Mouse (Mus musculus) hindbrain, embryonic 12.5 days (tissue): Measurements from ENCODE around the gene Ncoa1. TPM values are rescaled to one million over a fixed set of nuclear protein-coding genes. Genes with fewer than 3 reads are reported as not detected.
"Not testable (repeated sequence)": the region's sequence is repeated elsewhere in the genome, so short reads cannot be mapped to it uniquely, and the experiment has no call there.

Experiments
- ATAC-seq: fragments of 200-750 bp; cut with Nextera tagmentation; 2 replicates; pipeline ENCODE4 v1.8.0; 2017; ENCODE audit warnings: moderate TSS enrichment; ENCODE audit not compliant: low FRiP score
- H3K27ac ChIP-seq: fragments of 300-500 bp; sonication (generic); 2 replicates; pipeline ENCODE4 v1.5.1; 2016; ENCODE audit warnings: mild to moderate bottlenecking
- H3K27me3 ChIP-seq: fragments of 300-500 bp; sonication (generic); 2 replicates; pipeline ENCODE4 v1.6.1; 2016; ENCODE audit warnings: mild to moderate bottlenecking
- H3K36me3 ChIP-seq: fragments of 300-500 bp; sonication (generic); 2 replicates; pipeline ENCODE4 v1.6.1; 2016; ENCODE audit warnings: mild to moderate bottlenecking
- H3K4me1 ChIP-seq: fragments of 300-500 bp; sonication (generic); 2 replicates; pipeline ENCODE4 v1.6.1; 2016
- H3K4me2 ChIP-seq: fragments of 300-500 bp; sonication (generic); replicated peaks from 2 replicates; pipeline ENCODE4 v1.6.1; 2016; ENCODE audit warnings: mild to moderate bottlenecking
- H3K4me3 ChIP-seq: fragments of 300-500 bp; sonication (generic); 2 replicates; pipeline ENCODE4 v1.5.1; 2016; ENCODE audit warnings: mild to moderate bottlenecking
- H3K9ac ChIP-seq: fragments of 300-500 bp; sonication (generic); 2 replicates; pipeline ENCODE4 v1.6.1; 2016; ENCODE audit warnings: mild to moderate bottlenecking, moderate library complexity
- H3K9me3 ChIP-seq: fragments of 300-500 bp; sonication (generic); replicated peaks from 2 replicates; pipeline ENCODE4 v1.6.1; 2016; ENCODE audit warnings: mild to moderate bottlenecking
- WGBS: fragments of 180-500 bp; shearing (Covaris S2); methylation state at CpG from one replicate; pipeline ENCODE4 v1.1.7; 2016; 5-methylcytosine and 5-hydroxymethylcytosine counted together
- polyA plus RNA-seq: library from polyadenylated mRNA; unstranded; fragments of >200 nt; fragmentation: Nextera tagmentation; extraction: Ambion mirVana; gene quantifications from 2 replicates; pipeline ENCODE4 v1.2.1, GENCODE M21; 2016

Ncoa1 gene
- polyA plus RNA-seq, 1 experiment from 2014 or later: 9.9 TPM

DNA sequence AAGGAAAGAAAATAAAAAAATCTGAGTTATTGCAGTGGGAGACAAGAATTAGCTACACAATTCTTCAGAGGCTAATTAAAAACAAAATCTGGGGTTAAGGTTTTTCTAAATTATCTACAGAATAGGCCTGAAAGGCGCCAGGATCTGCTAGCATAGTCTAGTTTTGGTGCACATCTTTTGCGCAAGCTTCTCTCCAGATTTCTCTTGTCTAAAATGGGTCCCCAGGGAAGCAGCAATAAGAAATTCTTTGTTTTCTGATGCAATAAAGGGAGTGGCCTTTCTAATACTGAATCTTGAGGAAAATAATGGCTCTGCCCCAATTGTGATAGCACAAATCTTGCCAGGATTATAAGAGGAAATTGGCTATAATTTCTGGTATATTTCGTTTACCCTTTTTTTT is 93.9 kb downstream of the Ncoa1 start:
- Histone ChIP-seq H3K36me3 (no peaks in the 10 kb centered on the region), H3K27me3 (no peaks in the 10 kb centered on the region), H3K4me3 (no peak overlapping the region), H3K9ac (no peak overlapping the region), H3K4me2 (no peak overlapping the region), H3K27ac (no peak overlapping the region), H3K4me1 (no peaks in the 10 kb centered on the region), H3K9me3 (no peaks in the 10 kb centered on the region)
- no peak for ATAC-seq
- WGBS: 89% methylated on average over 3 of the region's 3 CpGs

DNA sequence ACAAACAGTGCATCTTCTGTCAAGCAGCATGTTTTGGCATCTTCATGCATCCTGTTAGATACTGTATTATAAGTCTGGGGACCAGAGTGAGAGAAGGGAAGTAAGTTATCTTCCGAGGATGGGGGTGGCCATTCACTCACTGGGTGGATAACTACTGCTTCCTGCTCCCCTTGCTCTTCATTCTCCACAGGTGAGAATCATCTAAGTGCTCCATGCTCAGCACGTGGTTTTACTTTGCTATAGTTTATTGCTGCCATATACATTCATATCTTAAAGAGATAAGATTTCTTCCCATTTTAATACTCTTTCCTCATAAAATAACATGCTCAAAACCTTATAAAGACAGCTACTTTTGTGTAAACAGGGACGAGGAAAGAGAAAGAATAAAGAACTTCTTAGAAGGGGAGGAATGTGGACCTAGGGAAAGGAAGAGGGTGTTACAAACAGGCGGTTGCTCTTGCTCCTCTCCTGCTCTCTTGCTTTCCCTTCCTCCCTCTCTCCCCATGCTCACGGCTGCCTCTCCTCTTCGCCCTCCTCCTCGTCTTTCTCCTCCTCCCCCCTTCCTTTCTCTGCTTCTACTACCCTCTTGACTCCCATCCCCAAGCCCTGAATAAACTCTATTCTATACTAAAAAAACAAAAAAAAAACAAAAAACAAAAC is 97.6 kb downstream of the Ncoa1 start:
- H3K9ac ChIP-seq: no peak overlapping the region
- no peak for ATAC-seq
- H3K27ac ChIP-seq: no peak overlapping the region
- no peaks in the 10 kb centered on the region for H3K27me3 ChIP-seq
- H3K36me3 ChIP-seq: no peaks in the 10 kb centered on the region
- H3K9me3 ChIP-seq: no peaks in the 10 kb centered on the region
- 51% methylated on average over 7 of the region's 7 CpGs for WGBS
- H3K4me1 ChIP-seq: peaks cover 12% of the 10 kb centered on the region
- H3K4me2 ChIP-seq: no peak overlapping the region
- H3K4me3 ChIP-seq: no peak overlapping the region

DNA sequence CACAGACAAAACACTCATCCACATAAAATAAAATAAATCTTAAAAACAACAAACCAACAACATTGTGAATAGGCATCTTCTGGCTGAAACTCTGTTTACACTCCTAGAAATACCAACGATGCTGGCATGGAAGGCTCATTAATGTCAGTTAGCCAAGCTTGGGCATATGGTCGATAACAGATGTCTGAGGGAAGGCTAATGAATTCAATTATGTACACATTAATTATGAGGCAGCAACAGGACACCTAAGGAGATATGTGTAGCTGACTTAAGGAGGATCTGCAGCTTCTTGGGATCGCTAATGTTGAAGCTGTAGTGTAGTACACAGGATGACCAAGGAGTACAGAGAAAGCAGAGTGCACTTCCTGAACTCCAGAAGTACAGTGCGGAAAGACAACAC is 100.5 kb downstream of the Ncoa1 start:
- Histone ChIP-seq H3K4me2 (no peak overlapping the region), H3K9ac (no peak overlapping the region), H3K4me3 (no peak overlapping the region), H3K27me3 (no peaks in the 10 kb centered on the region), H3K9me3 (no peaks in the 10 kb centered on the region), H3K27ac (no peak overlapping the region), H3K4me1 (peaks cover 12% of the 10 kb centered on the region), H3K36me3 (no peaks in the 10 kb centered on the region)
- no peak for ATAC-seq
- 74% methylated on average over 4 of the region's 4 CpGs for WGBS

DNA sequence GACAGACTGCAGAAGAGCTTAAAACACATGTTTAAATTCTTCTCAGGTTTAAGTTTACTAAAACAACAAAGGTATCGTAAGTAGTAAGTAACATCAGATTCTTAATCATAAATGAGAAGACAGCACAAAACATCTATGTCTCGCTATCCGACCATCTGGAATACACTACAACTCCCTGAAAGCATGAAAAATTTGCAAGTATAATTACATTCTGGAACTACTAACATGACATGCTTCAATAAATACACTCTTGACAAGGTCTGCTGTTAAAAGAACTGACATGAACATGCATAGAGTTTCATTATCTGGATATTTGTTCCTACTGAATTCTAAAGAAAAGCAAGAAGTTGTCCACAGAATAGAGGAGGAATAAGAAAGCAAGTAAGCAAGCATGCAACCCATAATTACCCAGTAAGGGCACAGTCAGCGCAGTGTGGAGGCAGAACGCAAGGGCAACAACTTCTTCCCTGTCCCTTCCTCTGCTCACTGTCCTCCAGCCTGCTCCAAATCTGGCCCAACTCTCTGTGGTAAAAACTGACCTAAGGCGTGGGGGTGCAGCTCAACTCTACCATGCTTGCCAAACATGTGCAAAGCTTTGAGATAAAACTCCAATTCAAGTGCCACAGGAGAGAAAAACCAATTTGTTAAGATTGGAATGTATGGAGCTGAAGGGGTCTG is 102.0 kb downstream of the Ncoa1 start:
- no peaks in the 10 kb centered on the region for H3K9me3 ChIP-seq
- no peaks in the 10 kb centered on the region for H3K36me3 ChIP-seq
- H3K27me3 ChIP-seq: no peaks in the 10 kb centered on the region
- WGBS: 60% methylated on average over 6 of the region's 6 CpGs
- H3K27ac ChIP-seq: no peak overlapping the region
- no peak for ATAC-seq
- H3K4me3 ChIP-seq: no peak overlapping the region
- no peak overlapping the region for H3K9ac ChIP-seq
- H3K4me1 ChIP-seq: peaks cover 12% of the 10 kb centered on the region
- H3K4me2 ChIP-seq: no peak overlapping the region

DNA sequence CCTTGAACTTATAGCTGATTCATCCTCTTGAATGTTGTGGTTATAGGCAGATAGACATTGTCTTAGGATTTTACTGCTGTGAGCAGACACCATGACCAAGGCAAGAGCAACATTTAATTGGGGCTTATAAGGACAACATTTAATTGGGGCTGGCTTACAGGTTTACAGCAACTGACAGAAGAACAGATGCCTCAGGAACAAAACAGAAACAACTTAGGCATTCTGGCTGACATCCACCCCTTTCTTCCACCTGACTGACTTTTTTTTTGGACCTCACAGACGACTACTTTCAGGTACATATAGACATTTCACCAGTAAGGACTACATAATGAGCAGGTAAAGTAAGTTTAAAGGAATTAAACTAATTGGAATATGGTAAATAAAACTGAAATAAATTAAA is 105.6 kb downstream of the Ncoa1 start:
- WGBS: 72% methylated on average over 1 of the region's 1 CpGs
- ATAC-seq: no peak
- no peaks in the 10 kb centered on the region for H3K27me3 ChIP-seq

DNA sequence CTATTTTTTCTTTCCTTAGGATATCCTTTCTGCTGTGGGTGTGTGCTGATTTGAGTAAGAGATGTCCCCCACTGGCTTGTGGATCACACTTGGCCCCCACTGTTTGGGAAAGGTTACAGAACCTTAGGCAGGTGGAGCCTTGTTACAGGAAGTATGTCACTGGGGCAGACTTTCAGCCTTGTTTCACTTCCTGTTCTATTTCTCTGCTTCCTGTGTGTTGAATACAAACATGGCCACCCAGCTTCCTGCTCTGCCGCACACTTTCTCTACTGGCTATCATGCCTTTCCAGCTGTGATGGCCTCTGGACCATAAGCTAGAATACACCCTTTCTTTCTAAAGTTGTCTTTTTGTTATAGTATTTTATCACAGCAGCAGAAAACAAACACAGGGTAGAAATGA is 111.0 kb downstream of the Ncoa1 start:
- H3K4me3 ChIP-seq: no peak overlapping the region
- H3K4me1 ChIP-seq: no peaks in the 10 kb centered on the region
- no peaks in the 10 kb centered on the region for H3K27me3 ChIP-seq
- H3K36me3 ChIP-seq: no peaks in the 10 kb centered on the region
- H3K27ac ChIP-seq: no peak overlapping the region
- no peak for ATAC-seq
- no peak overlapping the region for H3K9ac ChIP-seq
- WGBS: 83% methylated on average over 1 of the region's 1 CpGs
- H3K9me3 ChIP-seq: no peaks in the 10 kb centered on the region
- H3K4me2 ChIP-seq: no peak overlapping the region

More for the DNA sequence above, 105.6 kb downstream of the Ncoa1 start:
- no peak overlapping the region for H3K27ac ChIP-seq
- no peak overlapping the region for H3K9ac ChIP-seq
- H3K4me3 ChIP-seq: no peak overlapping the region
- peaks cover 9% of the 10 kb centered on the region for H3K4me1 ChIP-seq
- no peaks in the 10 kb centered on the region for H3K36me3 ChIP-seq
- no peak overlapping the region for H3K4me2 ChIP-seq
- no peaks in the 10 kb centered on the region for H3K9me3 ChIP-seq

DNA sequence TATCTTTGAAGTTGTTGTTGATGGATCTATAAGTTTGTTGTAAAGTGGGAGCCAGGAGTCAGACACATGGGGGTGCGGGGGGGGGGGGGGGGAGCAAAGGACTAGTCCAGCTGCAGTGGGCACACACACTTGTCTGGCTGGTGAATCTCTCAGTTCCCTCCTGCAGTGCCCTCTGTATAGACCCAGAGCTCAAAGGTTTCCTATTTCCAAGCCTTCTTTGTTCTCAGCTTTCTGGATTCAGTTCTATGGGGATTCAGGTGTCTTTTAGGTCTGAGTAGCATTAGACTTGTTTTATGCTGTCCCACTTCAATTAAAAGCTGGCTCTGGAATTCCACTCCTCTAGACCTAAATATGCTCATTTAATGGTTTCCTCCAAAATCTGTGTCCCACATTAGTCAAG is 117.5 kb downstream of the Ncoa1 start:
- H3K27me3 ChIP-seq: no peaks in the 10 kb centered on the region
- no peak overlapping the region for H3K4me2 ChIP-seq
- ATAC-seq: no peak
- H3K4me3 ChIP-seq: no peak overlapping the region
- no peak overlapping the region for H3K27ac ChIP-seq
- H3K9me3 ChIP-seq: no peaks in the 10 kb centered on the region
- H3K36me3 ChIP-seq: no peaks in the 10 kb centered on the region
- 20% methylated on average over 1 of the region's 1 CpGs for WGBS
- no peak overlapping the region for H3K9ac ChIP-seq
- H3K4me1 ChIP-seq: peaks cover 7% of the 10 kb centered on the region; the same call in 1 of the 2 replicates

DNA sequence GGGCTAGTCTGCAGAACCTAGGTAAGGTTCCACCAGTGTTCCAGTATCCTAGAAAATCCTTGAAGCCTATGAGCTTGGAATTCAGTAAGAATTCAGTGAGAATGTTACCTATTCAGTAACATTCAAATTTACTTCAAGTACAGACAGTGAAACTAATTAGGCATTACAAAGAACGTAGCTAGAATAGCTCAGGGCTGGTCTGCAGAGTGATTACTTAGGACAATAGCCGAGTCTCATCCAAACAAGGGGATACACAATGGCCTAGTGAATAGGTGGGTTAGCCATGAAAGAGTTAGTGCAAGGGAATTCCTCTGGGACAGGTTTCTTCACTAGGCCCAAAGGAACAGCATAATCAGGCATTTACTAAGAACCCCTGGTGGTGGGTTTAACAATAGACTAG is 118.3 kb downstream of the Ncoa1 start:
- WGBS: 31% methylated on average over 2 of the region's 2 CpGs
- not testable (repeated sequence) for H3K27me3 ChIP-seq, H3K36me3 ChIP-seq, H3K27ac ChIP-seq, H3K4me2 ChIP-seq, H3K4me3 ChIP-seq, H3K4me1 ChIP-seq, H3K9ac ChIP-seq, ATAC-seq, H3K9me3 ChIP-seq

DNA sequence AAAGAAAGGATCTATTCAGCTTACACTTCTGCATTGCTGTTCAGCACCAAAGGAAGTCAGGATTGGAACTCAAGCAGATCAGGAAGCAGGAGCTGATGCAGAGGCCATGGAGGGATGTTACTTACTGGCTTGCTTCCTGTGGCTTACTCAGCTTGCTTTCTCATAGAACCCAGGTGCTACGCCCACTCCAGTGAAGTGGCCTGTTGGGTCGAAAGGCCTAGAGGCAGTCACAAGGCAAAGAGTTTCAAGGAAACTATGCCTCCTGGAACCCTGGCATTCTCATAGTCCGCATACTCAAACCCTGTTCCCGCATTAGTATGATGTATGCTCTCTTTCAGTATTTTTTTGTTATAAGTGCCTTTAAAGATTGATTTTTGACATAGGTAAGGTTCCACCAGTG is 118.9 kb downstream of the Ncoa1 start:
- no peak overlapping the region for H3K27ac ChIP-seq
- no peak overlapping the region for H3K4me3 ChIP-seq
- no peaks in the 10 kb centered on the region for H3K27me3 ChIP-seq
- H3K9me3 ChIP-seq: no peaks in the 10 kb centered on the region
- no peak for ATAC-seq
- H3K9ac ChIP-seq: no peak overlapping the region
- no peak overlapping the region for H3K4me2 ChIP-seq
- H3K4me1 ChIP-seq: peaks cover 7% of the 10 kb centered on the region; the same call in 1 of the 2 replicates
- WGBS: 90% methylated on average over 4 of the region's 4 CpGs
- H3K36me3 ChIP-seq: no peaks in the 10 kb centered on the region

DNA sequence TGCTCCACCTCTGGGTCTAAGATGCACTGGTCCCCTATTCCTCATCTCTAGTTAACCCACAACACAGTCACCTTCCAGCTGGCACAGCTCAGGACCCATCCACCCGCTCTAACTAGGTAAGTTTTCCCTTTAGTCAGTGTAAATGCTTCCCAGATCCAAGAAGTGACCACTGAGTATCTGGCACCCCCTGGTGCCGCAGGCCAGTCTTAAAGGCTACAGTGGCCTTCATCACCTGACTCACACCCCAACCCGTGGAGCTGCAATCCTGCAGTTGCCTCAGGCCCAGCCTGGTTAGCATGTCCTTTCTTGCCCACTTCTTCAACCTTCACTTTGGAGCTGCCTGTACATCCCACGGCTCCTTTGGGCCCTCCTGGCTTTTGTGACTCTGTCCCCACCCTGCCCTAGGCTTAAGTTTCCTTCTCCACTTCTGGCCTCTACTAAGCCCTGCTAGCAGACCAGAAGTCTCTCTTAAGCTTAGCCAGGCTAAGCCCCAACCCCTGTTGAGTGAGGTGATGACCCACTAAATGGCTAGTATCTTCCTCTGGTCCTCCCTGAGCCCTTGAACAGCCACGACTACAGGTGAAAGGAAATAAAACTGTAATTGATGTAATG is 120.0 kb downstream of the Ncoa1 start:
- WGBS: 95% methylated on average over 5 of the region's 5 CpGs
- Histone ChIP-seq H3K4me3 (no peak overlapping the region), H3K9ac (no peak overlapping the region), H3K9me3 (no peaks in the 10 kb centered on the region), H3K27ac (no peak overlapping the region), H3K4me1 (peaks cover 7% of the 10 kb centered on the region; the same call in 1 of the 2 replicates), H3K4me2 (no peak overlapping the region), H3K27me3 (no peaks in the 10 kb centered on the region), H3K36me3 (no peaks in the 10 kb centered on the region)
- no peak for ATAC-seq

DNA sequence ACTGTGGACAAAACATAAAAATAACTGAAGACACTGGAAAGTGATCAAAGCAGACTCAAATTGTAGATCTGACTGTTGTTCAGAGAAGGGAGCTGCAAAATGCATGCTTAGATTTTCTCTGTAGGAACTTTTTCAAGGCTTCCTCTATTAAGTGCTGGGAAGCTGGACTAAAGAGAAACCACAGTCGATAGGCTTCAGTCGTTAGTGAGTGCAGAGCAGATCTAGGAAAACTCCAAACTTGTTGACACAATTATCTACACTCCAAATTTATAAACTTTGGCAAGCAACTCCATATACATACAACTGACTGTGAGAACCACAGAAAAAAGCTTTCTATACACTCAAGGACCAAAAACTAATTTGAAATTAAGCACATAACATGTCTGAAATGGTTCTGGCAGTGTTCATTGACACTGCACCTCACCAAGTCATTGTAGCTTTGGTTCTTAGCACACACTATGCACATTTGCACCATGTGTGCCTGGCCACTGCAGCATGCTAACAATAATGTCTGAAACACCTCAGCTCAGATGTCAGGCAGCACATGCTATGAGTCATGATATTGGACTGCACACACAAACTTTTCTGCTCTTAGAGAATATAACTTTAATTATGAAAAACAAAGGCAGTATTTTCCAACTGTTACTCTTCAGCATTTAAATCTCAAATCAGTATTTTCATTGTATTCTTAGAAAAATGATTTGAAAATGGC is 121.8 kb downstream of the Ncoa1 start:
- H3K9me3 ChIP-seq: no peaks in the 10 kb centered on the region
- no peak overlapping the region for H3K9ac ChIP-seq
- H3K4me2 ChIP-seq: no peak overlapping the region
- no peak overlapping the region for H3K27ac ChIP-seq
- no peaks in the 10 kb centered on the region for H3K27me3 ChIP-seq
- WGBS: 75% methylated on average over 2 of the region's 2 CpGs
- no peaks in the 10 kb centered on the region for H3K36me3 ChIP-seq
- H3K4me1 ChIP-seq: peaks cover 7% of the 10 kb centered on the region; the same call in 1 of the 2 replicates
- no peak for ATAC-seq
- no peak overlapping the region for H3K4me3 ChIP-seq

DNA sequence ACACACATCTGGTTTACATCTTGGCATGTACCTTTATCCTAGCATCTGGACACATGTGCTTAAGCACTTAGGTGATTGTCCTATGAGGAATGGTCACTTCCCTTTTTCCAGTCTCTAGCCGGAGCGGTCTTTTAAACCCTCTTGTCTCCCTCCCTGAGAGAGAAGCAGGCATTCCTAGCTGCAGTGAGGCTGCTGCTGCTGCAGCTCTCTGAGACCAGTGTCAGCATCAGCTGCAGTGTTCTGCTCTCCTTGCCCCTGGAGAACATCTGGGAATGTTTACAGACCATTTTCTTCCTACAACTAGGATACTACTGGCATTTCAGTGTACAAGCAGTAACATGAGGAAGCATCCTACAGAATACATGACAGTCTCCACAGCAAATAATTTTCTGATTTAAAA is 133.8 kb downstream of the Ncoa1 start:
- Histone ChIP-seq H3K36me3 (no peaks in the 10 kb centered on the region), H3K9ac (no peak overlapping the region), H3K4me3 (no peak overlapping the region), H3K27ac (no peak overlapping the region), H3K4me1 (0 out of 2 replicates have a peak, but pooled peaks cover 4% of the 10 kb centered on the region), H3K9me3 (no peaks in the 10 kb centered on the region), H3K4me2 (no peak overlapping the region), H3K27me3 (no peaks in the 10 kb centered on the region)
- WGBS: 66% methylated on average over 2 of the region's 2 CpGs
- ATAC-seq: no peak
